Mouse (Mus musculus) heart, postnatal 4 days (tissue): ENCODE measurements around the gene Plekha7. TPM values are rescaled to one million over a fixed set of nuclear protein-coding genes. Genes with fewer than 3 reads are reported as not detected.

Experiments
- DNase-seq: peaks from one replicate; pipeline ENCODE4 v3.0.0; 2021
- total RNA-seq, 2 experiments: library from RNA; stranded (reverse); gene quantifications; 2 replicates each; pipeline ENCODE4 v1.2.3; 2021

The Plekha7 gene
- total RNA-seq, 2 experiments from 2014 or later: 19.5 to 24.9 TPM

DNA sequence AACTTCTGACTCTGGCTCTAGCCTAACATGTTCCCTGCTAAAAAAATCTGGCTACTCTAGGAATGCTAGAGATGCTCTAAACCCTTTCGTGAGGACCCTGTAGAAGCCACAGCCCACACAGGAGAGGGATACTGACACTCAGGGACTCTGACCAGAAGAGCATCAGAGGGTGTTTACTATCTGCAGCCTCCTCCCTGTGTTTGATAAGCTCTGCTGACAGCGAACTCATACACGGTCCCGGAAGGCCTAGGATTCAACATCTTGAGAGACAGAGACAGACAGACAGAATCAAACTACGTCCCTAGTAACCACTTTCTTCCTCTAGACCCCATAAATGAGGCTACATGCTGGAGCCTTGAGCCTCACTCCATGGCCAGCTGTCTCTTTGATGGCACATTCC lies 20.2 kb downstream of the Plekha7 start:
- DNase-seq: no peak

GRCm38 (mm10) chr7:116286611-116287355 lies 21.4 kb downstream of the Plekha7 start:
- DNase-seq: no peak

DNA sequence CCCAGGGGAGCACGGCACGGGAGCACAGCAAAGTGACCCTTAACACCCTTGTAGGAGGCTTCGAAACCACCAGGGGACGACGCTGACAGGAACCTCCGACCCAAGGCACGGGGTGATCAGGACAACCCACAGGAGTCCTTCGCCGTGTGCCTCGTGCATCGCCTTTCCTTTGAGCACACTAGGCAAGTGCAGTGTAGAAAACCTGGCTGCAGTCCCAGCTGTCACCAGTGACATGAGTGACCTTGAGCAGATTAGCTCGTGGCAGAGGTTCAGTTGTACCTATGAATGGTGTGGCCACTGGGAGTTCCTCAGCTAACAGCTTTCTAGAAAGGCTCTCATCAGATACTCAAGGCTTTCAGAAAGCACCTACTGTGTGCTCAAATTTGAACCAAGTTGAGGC lies 22.0 kb downstream of the Plekha7 start:
- DNase-seq: peak; percentile 82

GRCm38 (mm10) chr7:116285216-116285615 lies 23.0 kb downstream of the Plekha7 start:
- DNase-seq: no peak

GRCm38 (mm10) chr7:116282755-116283154 lies 25.4 kb downstream of the Plekha7 start:
- no peak for DNase-seq

DNA sequence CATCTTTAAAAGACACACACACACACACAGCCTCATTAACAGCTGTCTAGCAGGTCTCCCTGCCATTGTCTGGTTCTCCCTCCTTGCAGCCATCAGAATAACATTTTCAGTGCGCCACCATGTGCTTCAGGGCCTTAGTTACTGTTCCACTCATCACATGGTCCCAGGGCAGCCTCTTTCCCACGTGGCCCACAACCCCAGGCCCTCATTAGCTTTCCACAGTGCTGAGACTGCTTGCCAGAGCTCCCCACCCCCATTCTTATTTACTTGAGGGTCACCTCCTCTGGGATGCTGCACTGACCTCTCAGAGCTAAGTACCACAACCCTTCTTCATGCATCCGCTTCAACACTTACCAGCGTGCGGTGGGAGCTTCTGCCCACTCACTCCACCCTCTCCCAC lies 28.1 kb downstream of the Plekha7 start:
- no peak for DNase-seq

DNA sequence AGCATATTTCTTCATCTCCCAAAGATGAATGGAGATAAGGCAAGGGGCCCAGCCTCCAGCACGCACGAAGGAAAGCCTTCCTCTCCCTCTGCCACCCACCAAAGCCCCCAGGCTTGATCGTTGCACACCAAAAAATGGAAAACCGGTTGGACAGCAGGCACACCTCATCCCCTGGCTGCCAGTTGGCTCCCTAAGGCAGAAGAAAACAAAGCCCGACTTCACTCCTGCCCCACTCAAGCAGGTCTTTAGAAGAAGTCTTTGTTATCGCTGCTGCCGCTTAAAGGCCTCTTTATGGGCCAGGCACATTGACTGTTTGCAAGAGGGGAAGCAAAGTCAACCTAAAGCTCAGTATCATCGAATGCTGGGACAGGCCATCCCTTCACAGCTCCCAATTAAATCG lies 29.9 kb downstream of the Plekha7 start:
- no peak for DNase-seq

GRCm38 (mm10) chr7:116276315-116276714 lies 31.9 kb downstream of the Plekha7 start:
- peak; percentile 51 for DNase-seq

DNA sequence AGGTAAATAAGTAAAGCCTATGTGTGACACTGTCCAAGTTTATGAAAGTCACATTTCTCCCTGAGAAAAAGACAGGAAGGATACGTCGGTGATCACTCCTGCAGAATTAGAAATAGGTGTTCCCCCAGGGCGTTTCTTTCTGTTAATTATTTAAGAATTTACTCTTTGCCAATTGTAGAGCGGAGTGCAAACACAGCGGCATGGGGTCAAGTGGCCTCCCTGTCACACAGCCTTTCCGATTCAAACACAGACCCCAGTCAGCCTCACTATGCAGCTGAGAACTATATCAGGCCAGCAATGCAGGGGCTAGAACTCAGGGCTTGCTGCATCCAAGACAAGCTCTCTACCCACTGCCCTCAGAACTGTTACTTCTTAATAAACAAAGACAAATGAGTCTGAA lies 35.1 kb downstream of the Plekha7 start:
- no peak for DNase-seq

- no peak for DNase-seq
Measured at GRCm38 (mm10) chr7:116269501-116269995, 38.6 kb downstream of the Plekha7 start.

DNA sequence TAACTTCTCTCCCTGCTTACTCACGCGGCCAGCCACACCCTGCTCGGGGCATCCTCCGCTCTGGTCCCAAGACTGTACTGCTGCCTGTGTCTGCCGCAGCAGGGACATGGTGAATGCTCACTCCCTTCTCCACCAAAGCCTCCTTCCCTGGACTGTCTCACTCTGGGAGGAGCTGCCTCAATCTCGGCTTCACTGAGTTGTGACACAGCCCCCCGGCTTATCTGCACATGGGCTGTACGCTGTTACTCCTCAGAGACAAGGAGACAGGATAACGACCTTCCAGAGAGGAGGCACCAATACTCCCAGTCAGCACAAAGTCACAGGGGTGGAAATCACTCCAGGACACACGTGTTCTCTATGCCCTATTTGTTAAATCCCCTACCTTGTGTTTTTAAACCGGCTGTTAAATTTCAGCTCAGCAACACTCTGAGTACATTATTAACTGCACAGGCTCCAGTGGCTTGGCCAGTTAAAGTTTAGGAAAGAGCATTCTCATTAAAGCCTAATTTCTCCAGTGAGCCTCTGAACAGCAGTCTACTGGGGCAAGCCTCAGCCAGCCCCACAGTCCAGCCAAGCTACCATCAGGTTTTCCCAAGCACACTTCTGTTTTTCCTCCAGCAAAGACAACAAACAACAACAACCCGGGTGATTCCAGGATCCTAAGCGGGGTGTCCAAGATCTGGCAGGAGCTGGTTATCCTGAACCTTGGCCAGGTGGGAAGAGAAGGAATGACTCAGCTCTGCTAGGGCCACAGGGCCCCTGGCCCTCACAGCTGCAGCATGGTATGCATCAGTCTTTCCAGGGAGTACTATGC lies 39.9 kb downstream of the Plekha7 start:
- DNase-seq: no peak

GRCm38 (mm10) chr7:116263281-116263680 lies 44.9 kb downstream of the Plekha7 start:
- no peak for DNase-seq

GRCm38 (mm10) chr7:116262508-116262907 lies 45.7 kb downstream of the Plekha7 start:
- no peak for DNase-seq

DNA sequence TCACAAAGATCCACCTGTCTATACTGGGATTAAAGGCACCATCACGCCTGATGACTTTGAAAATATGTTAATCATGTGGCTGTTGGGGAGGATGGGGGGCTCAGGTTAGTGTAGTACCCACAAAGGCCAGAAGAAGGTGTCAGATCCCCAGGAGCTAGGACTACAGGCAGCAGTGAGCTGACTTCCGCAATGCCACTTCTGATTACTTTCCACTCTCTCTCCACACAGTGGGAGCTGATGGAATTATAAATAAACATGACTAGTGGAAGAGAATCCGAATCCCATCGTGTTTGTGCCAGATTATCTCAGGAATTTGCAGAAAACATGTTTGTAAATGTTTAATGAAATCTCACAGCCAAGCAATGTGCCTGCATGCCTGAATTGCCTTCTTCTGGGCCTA lies 46.1 kb downstream of the Plekha7 start:
- peak; percentile 48 for DNase-seq

- no peak for DNase-seq
Measured at GRCm38 (mm10) chr7:116260826-116261615, 47.2 kb downstream of the Plekha7 start.

DNA sequence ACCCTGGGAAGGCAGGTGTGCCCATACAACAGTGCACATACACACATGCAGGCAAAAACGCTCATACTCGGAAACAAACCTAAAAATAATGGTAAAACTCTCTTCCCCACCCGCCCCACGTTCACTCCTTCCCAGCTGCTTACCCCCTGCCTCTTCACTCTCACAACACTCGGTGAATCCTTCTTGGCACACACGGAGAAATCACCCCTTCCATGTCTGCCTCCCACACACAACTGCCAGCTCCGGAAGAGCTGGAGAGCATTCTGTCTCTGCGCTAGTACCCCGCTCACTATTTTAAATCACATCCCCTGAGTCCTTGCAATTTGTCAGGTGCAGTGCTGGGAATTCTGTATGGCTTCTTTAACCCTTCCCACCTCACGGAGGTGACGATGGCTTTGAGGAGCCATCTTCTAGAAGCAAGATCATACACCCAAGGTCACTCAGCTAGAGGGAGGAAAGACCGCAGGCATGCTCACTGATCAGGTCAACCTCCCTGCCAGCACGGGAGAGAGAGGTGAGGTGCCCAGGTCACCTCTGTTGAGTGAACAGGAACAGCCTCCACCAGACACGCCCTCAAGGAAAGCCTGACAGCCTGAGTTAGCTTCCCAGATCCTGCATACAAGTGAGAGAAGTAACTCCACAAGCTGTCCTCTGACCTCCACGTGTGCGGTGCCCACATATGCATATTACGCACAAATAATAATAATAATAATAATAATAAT lies 49.6 kb downstream of the Plekha7 start:
- no peak for DNase-seq

DNA sequence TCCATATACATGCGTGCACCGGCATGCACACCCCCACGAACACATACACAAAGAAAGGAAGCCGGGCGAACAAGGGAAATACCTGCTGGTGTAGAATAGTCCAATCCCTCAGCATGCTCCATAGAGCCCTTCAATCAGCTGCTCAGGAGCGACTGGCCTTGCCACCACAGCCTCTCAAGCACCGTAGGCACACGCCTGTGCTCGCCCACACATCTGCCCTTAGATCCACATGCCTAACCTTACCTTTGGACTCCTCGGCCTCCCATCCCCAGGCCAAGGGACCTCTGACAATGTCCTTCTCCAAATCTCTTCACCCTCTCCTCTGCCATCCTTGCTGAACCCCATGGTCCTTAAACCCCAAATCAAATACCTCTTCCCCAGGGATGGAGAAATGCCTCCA lies 50.2 kb downstream of the Plekha7 start:
- DNase-seq: no peak

GRCm38 (mm10) chr7:116255664-116256063 lies 52.5 kb downstream of the Plekha7 start:
- no peak for DNase-seq

GRCm38 (mm10) chr7:116254660-116255059 lies 53.5 kb downstream of the Plekha7 start:
- no peak for DNase-seq

- no peak for DNase-seq
Measured at GRCm38 (mm10) chr7:116252470-116252869, 55.7 kb downstream of the Plekha7 start.

DNA sequence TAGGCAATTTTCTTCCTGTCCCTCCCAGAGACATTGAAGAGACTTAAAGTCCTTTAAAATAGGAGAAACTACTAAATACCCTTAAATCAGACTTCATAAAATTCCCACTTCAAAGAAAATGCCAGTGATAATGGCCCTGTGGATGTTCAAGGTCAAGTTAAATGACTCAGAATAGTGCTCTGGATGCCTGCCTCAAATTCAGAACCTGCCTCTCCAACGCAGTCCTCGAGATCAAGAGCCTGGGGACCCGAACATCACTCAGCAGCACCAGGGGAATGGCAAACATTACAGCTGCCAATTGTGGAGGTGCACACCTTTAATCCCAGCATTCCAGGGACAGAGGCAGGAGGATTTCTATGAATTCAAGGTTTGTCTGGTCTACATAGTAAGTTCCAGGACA lies 56.7 kb downstream of the Plekha7 start:
- DNase-seq: no peak

DNA sequence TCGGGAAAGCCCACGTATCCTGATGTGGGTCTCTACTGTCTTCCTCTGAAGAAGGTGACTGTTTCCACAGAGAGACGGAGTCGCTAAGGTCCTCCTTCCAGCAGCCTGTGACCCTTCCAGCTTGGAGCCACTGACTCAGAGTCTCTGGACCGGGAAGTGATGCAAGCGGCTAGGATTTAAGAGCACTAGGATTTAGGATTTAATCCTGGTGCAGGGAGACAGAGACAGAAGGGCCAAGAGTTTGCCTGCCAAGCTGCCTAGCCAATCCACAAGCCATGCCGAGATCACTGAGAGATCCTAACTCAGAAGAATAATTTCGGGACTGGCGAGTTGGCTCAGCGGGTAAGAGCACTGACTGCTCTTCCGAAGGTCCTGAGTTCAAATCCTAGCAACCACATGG lies 59.6 kb downstream of the Plekha7 start:
- DNase-seq: no peak
